Mouse (Mus musculus): ENCODE results near the gene Gm20388. TPM values are rescaled to one million over a fixed set of nuclear protein-coding genes. Genes with fewer than 3 reads are reported as not detected.
A peak's percentile ranks its signal among the peaks of the same experiment; 100 is the strongest.
"Not testable (repeated sequence)": the region's sequence is repeated elsewhere in the genome, so short reads cannot be mapped to it uniquely, and the experiment has no call there.

Gene Gm20388
- total RNA-seq, 2 experiments from 2014 or later, result 4.0 TPM; not detected in 1

GRCm38 (mm10) chr8:120795944-120796635 is 885.4 kb downstream of the Gm20388 start:
- DNase-seq, result peak; percentile 79 to 87

DNA sequence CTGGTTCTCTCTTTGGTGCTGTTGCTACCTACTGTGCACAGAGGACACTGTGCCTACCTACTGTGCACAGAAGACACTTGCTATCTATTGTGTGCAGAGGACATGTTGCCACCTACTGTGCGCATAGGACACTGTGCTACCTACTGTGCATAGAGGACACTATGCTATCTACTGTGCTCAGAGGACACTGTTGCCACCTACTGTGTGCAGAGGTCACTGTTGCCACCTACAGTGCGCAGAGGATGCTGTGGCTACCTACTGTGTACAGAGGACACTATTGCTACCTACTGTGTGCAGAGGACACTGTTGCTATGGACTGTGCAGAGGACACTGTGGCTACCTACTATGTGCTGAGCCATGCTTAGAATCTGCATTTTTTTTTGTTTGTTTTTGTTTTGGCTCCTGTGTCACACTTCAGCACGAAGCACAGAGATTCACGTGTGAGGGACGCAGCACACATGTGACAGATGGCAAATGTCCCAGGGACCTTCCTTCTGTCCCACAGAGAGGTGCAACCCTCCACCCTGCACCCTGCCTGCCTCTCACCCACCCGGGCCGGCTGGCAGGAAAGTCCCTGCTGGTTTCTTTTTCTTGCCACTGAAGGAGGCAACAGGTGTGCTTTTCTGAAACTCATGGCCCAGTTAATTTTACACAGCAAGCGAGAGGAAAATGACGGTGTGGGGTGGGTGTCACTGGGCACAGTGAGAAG is 886.5 kb downstream of the Gm20388 start:
- DNase-seq, result no peak

- DNase-seq, result peak; percentile 26 to 80
Observed at GRCm38 (mm10) chr8:120800308-120800865, 889.7 kb downstream of the Gm20388 start.

DNA sequence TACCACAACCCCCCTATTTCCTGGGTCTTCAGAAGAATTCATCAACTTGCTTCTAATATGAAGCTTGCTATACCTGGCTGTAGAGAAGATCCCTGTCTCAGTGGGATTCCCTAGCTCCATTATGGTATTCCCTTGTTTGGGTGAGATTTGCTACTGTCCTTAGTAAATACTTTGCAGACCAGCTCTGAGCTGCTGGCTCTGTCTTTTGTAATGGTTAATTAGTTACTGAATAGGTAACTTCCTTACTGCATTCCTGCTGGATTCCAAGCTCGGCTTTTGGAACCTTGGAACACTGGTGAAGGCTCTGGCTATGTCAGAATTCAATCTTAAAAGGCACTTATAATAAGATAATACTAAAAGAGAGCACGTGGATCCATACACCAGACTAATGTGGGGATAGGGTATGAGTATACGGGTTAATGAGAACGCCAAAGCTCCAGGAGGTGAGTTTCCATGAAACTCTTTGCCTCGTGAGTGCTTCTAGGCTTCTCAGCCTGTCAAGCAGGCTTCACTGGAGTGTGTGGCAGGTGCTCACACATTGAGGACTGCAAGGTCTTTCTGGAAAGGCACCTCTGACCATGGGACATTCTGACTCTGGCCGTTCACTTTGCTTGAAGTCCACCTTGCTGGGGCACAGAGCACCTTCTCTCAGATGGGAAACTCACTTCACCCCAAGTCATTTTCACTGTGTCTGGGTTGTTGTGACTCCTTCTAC is 893.2 kb downstream of the Gm20388 start:
- DNase-seq, result not testable (repeated sequence)

DNA sequence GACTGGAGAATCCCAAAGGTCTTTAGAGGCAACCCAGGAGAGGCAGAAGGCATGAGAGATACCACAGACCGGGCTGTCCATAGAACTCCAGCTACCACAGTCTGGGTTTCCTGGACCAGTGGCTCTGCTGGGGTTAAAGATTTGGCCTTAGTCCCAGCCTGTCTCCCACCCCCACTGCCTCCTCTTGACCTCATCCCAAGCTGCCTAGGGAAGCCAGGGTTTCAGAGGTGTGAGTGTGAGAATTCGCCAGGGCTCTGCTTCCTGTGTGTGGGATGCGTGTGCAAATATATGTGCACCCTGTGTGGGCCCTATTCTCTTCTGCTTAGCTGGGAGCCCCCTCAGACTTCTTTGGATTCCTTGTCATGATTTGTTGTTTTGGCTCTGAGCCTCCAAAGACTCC is 894.1 kb downstream of the Gm20388 start:
- DNase-seq, result no peak

GRCm38 (mm10) chr8:120806780-120807264 is 896.2 kb downstream of the Gm20388 start:
- DNase-seq, result peak in 1 of 2 experiments; percentile 31

GRCm38 (mm10) chr8:120807719-120808118 is 897.1 kb downstream of the Gm20388 start:
- no peak for DNase-seq

DNA sequence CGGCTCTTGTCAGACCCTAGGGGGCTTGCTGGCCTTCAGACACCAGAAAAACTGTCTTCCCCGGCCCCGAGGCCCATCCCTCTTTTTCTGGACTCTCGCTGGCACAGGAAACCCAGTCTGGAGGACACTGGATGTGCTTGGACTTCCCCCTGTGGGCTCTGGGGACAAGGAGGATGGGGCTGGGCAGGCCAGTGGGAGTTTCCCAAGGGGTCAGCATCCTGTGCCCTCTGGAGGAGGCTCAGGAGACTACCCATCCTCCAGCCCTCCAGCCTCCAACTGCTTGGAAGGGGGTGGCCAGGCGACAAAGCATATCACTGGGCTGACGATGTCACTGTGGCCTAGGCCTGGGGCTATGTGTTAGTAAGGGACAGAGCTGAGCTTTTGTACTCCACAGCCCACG is 898.4 kb downstream of the Gm20388 start:
- no peak for DNase-seq

- no peak for DNase-seq
Observed at GRCm38 (mm10) chr8:120811953-120812352, 901.3 kb downstream of the Gm20388 start.

DNA sequence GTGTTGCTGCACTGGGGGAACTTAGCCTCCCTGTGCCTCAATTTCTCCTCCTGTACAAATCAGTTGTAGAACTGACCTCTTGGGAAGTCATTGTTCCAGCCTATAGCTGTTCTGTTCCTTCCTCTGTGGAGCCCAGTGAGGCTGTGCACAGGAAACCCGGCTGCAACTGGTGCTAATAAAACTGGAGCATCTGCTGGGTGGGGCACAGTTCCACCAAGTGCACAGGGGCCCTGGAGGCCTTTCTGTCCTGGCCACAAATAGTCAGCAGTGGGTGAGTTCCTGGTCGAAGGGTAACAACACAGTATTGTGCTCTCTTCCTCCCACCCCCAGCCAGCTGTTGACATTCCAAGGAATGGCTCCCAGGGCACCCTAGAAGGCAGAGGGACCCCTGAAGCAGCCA is 902.4 kb downstream of the Gm20388 start:
- peak in 1 of 2 experiments; percentile 34 for DNase-seq

DNA sequence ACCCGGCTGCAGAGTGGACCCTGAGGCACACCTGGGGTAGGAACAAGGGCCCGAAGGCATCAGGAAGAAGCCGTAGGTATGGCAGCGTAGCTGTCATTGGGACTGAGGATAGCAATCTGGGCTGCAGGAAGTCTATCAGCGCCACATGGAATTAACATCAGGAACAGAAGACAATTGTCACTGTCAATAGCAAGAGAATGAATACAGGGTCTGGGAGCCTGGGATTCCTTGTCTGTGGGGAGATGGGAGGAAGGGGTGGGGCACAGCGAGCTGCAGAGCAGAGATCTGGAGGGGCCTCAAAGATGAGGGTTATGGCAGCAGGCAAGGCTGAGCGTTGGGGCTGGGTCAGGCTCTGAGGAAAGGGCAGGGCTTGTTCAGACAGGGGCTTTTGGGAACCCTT is 903.2 kb downstream of the Gm20388 start:
- peak in 1 of 2 experiments; percentile 28 for DNase-seq

DNA sequence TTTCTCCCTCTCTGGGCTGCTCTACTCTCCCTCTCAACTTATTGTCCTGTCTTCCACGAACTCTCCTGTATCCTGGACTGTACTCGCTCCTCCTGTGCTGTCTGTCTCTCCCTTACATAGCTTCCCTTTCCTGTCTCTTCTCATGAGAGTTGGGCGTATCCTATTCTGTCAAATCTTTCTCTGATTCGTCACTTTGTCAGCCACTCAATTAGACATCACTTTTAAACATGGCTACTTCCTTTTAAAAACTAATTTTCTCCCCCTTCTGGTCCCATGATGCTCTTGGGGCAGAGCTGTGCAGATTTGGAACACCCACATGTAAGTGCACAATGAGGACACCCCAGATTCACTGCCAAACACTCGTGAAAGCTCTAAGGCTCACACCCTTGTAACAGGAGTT is 905.7 kb downstream of the Gm20388 start:
- no peak for DNase-seq

DNA sequence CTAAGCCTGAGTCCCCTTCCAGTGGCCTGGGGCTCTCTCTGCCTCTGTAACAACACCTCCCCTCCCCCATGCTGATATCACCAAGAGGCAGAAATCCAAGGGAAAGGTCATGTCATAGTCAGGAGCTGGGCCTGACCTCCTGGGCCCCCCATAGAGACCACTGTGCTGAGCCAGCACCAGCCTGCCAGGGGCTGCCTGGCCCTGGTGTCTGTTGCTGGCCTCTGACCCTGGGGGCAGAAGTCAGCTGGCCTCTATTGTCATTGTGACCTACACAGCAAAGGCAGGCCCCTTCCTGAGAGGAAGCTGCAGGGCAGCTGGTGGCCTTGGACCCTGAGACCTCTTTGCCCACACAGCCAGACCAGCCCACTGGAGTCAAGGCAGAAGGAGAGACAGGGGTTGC is 909.3 kb downstream of the Gm20388 start:
- no peak for DNase-seq

DNA sequence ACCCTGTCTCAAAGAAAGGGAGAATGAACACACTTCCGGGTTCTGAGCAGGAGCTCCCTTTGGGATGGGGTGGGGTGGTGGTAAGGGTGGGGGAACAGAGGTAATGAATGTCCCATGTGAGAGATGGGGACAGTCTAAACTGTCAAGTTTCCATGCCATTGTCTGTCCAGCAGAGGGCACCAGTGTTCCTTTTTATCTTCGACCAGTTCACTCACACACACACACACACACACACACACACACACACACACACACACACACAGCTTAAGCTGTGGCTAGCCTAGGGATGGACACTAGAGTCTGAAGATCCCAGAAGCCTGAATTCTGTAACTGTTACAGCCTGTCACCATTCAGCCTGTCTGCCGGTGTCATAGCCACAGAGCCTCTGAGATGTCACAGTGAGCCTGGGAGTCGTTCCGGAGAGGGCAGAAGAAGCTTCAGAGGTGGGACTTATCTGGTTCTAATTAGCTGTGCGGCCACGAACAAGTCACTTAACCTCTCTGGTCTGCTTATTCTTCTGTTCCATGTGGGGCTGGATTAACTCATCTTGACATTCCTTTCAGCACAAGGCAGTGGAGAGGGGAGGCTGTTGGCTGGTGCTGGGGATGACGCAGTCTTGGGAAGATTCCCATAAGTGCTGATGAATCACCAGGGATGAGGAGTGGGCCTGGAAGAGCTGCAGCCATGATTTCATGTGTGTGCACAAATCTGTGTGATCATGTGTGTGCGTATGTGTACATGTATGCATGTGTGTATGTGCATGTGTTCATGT is 910.9 kb downstream of the Gm20388 start:
- peak; percentile 37 to 83 for DNase-seq

DNA sequence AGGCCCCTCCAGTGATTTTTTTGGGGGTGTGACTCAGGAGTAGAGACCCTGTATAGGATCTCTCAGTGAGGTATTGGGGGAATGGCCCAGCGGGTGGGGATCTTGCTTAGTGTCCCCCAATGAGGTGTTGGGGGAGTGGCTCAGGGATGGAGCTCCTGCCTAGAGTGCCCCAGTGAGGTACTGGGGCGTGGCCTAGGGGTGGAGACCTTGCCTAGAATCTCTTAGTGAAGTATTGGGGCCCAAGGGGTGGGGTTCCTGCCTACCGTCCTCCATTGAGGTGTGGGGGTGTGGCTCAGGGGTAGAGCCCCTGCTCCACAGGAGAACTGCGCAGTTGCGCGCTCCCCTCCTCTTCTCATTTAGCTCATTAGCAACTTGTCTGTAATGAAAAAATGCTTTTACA is 912.7 kb downstream of the Gm20388 start:
- DNase-seq, result no peak

- DNase-seq, result no peak
Observed at GRCm38 (mm10) chr8:120823887-120824286, 913.2 kb downstream of the Gm20388 start.

GRCm38 (mm10) chr8:120824638-120825037 is 914.0 kb downstream of the Gm20388 start:
- DNase-seq, result no peak

- peak in 1 of 2 experiments; percentile 45 for DNase-seq
Observed at GRCm38 (mm10) chr8:120828279-120828678, 917.6 kb downstream of the Gm20388 start.

DNA sequence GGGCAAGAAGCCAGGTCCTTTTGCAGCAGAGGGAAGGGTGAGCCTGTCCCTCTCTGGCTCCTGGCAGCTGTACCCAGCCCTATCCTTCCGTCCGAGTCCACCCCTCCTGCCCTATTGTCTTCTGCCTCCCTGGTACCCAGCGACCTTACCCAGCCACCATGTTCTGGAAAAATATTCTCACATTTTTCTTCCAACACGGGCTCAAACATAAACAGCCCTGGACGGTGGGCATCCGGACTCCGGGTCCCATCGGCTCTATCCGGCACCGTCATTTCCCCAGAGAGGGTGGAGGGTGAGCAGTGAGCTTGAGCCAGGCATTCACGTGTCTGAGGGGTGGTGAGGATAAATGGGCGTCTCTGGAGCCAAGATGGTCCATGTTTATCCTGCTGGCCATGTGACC is 920.0 kb downstream of the Gm20388 start:
- no peak for DNase-seq

- DNase-seq, result no peak
Observed at GRCm38 (mm10) chr8:120832022-120832421, 921.4 kb downstream of the Gm20388 start.

GRCm38 (mm10) chr8:120833196-120833595 is 922.6 kb downstream of the Gm20388 start:
- no peak for DNase-seq

DNA sequence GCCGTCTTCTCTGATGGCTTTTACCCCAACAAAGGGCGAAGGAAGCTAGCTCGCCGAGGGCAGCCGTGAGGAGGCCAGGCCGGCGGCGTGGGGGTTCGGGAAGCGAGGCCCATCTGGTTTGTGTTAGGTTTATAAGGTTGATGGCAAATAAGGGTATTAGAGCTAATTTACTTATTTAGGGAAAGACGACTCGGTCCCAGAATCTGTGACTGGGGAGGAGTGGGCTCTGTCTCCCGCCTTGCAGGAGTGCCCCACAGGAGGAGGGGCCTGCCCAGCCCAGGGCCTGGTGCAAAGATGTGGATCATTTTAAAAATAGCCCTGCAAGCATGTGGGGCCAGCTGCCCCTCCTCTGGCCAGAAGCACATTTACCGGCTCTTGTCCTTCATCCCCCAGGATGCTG is 928.4 kb downstream of the Gm20388 start:
- DNase-seq, result no peak
